Mouse (Mus musculus) kidney, embryonic 14.5 days (tissue): Measurements from ENCODE around the gene Mrpl27. TPM values are rescaled to one million over a fixed set of nuclear protein-coding genes. Genes with fewer than 3 reads are reported as not detected.

Experiments
- ATAC-seq: fragments of 200-750 bp; cut with Nextera tagmentation; 2 replicates; pipeline ENCODE4 v1.8.0; 2017; ENCODE audit warnings: moderate number of reproducible peaks, mild to moderate bottlenecking, moderate TSS enrichment, moderate library complexity; ENCODE audit not compliant: low FRiP score, low TSS enrichment
- H3K27ac ChIP-seq: fragments of 300-500 bp; sonication (generic); 2 replicates; pipeline ENCODE4 v1.5.1; 2014; ENCODE audit warnings: low read depth, mild to moderate bottlenecking, low read length, moderate library complexity, mixed read lengths
- H3K27me3 ChIP-seq: fragments of 300-500 bp; sonication (generic); 2 replicates; pipeline ENCODE4 v1.6.1; 2014; ENCODE audit warnings: mild to moderate bottlenecking, low read length; ENCODE audit not compliant: control insufficient read depth, insufficient read depth
- H3K36me3 ChIP-seq: fragments of 300-500 bp; sonication (generic); 2 replicates; pipeline ENCODE4 v1.6.1; 2014; ENCODE audit warnings: low read length, mixed read lengths; ENCODE audit not compliant: control insufficient read depth, insufficient read depth
- H3K4me1 ChIP-seq: fragments of 300-500 bp; sonication (generic); 2 replicates; pipeline ENCODE4 v1.6.1; 2014; ENCODE audit warnings: low read length, mixed read lengths; ENCODE audit not compliant: control insufficient read depth, insufficient read depth
- H3K4me2 ChIP-seq: fragments of 300-500 bp; sonication (generic); replicated peaks from 2 replicates; pipeline ENCODE4 v1.6.1; 2014; ENCODE audit warnings: low read depth, mild to moderate bottlenecking, low read length
- H3K4me3 ChIP-seq: fragments of 300-500 bp; sonication (generic); 2 replicates; pipeline ENCODE4 v1.5.1; 2014; ENCODE audit warnings: mild to moderate bottlenecking, low read length
- H3K9ac ChIP-seq: fragments of 300-500 bp; sonication (generic); 2 replicates; pipeline ENCODE4 v1.6.1; 2014; ENCODE audit warnings: low read depth, mild to moderate bottlenecking, low read length, moderate library complexity
- H3K9me3 ChIP-seq: fragments of 300-500 bp; sonication (generic); 2 replicates; pipeline ENCODE4 v1.6.1; 2016; ENCODE audit warnings: low read length; ENCODE audit not compliant: control insufficient read depth
- WGBS: fragments of 180-500 bp; shearing (Covaris S2); extraction: QIAGEN DNeasy Blood & Tissue Kit; methylation state at CpG from one replicate; pipeline ENCODE4 v1.1.7; 2014; 5-methylcytosine and 5-hydroxymethylcytosine counted together
- polyA plus RNA-seq: library from polyadenylated mRNA; unstranded; fragments of >200 nt; fragmentation: Nextera tagmentation; extraction: Ambion mirVana; gene quantifications from 2 replicates; pipeline ENCODE4 v1.2.1, GENCODE M21; 2014

Gene Mrpl27
- polyA plus RNA-seq = 154 and 193 TPM in 2 replicates

DNA sequence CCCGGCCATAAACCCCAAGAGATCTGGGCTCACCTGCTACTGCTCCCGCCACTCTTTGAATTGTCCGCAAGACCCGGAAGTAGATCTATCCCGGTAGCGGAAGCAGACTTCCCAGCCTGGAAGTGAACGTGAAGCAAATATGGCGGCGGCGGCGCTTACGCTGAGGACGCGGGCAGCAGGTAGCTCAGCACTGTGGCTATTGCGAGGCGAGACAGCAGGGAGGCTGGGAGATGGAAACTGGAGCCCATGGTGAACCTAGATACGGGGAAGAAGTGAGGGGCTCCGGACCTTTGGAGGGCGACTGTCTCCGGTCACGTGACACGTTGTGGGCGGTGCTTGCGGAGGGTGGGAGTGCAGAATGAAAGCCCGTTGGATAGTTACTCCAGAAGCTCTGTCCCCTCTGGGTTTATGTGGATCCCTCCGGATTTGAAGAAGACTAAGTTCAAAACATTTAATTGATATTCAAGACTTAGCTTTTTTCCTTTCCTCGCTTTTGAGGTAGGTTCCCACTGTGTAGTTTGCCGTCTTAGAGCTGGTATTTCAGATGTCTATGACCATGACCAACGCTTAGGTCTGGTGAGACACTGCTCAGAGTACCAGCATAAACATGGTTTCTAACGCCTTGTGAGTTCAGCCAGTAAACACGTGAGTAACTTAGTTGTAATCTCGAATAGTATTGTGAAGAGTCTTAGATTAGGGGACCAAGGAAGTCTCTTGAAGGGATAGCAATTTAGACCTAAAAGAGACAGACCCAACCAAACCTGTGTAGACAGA lies at the start of gene Mrpl27, which contains the start of gene Eme1:
Mrpl27 (plus strand) TSS at position 105 of the 774 bp plus-strand sequence.
Eme1 (minus strand) TSS at position 302 of the 774 bp plus-strand sequence.
- peaks cover 41% of the 10 kb centered on the region for H3K36me3 ChIP-seq
- no peaks in the 10 kb centered on the region for H3K9me3 ChIP-seq
- peak within 1 kb of the TSS; percentile 70 for H3K9ac ChIP-seq
- no peaks in the 10 kb centered on the region for H3K27me3 ChIP-seq
- peaks cover 8% of the 10 kb centered on the region for H3K4me1 ChIP-seq
- H3K4me3 ChIP-seq = peak within 1 kb of the TSS; percentile 71
- under 1% methylated on average over 32 of the region's 32 CpGs for WGBS
- peak within 1 kb of the TSS; percentile 83 for H3K4me2 ChIP-seq
- peak within 1 kb of the TSS; percentile 94 for H3K27ac ChIP-seq
- ATAC-seq = peak; percentile 90

DNA sequence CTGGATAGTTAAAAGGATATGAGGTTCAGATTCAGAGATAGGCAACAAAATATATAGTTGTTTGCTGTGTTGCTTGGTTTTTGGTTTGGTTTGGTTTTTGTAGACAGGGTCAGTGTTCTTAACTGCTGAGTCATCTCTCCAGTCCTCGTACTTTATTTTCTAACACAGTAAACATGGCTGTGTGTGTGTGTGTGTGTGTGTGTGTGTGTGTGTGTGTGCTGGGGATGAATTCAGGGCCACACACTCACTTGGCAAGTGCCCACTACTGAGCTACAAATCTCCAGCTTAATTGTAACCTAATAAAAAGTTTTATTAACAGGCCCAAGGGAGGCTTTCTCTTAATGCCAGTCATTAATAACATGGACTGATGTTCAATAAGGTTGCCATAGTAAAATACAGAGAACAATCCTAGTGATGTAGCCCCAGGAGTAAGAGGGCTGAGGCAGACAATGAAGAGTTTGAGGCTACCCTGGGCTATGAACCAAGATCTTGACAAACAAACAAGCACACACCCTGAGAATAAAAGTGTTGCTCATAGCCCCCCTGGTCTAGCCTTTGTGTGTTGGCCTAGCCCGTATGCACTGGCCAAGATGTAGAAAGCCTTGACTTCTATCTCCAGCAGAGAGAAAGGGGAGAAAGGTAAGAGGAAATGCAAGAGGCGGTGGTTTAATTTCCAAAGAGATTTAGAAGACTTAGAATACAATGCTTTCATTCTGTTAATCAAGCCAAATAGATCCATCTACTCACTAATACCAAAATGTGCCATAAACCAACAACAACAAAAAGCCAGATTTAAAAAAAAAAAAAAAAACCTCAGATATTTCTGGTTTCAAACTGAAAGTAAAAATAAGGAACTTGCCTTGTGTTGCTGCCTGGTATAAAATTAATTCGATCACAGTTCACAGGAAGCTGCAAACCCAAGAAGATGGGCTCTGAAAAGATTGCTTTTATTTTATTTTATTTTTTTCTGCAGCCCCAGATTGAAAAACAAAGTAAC lies 42.5 kb upstream of the Mrpl27 start:
- no peak overlapping the region for H3K4me2 ChIP-seq
- no peaks in the 10 kb centered on the region for H3K27me3 ChIP-seq
- WGBS = 69% methylated on average over 4 of the region's 4 CpGs
- no peak overlapping the region for H3K9ac ChIP-seq
- H3K27ac ChIP-seq = no peak overlapping the region
- H3K4me1 ChIP-seq = no peaks in the 10 kb centered on the region
- no peaks in the 10 kb centered on the region for H3K36me3 ChIP-seq
- no peak for ATAC-seq
- no peaks in the 10 kb centered on the region for H3K9me3 ChIP-seq
- no peak overlapping the region for H3K4me3 ChIP-seq

DNA sequence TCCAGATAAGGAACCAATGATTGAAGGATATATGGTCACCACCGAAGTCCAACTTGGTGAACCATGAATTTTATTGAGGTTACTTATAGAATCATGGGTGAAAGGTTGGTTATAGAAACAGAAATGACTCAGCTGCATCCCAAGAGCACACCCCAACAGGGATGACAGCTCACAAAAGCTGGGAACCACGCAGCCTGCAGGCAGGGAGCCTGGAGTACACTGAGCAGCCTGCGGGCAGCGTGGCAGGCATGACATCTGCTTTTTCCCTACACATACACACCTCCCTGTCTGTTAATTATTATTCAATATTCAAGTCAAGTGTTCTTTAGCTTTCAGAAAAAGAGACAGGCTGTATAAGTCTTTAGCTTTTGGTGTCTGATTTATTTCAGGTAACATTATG lies 39.0 kb upstream of the Mrpl27 start:
- no peak overlapping the region for H3K9ac ChIP-seq
- no peaks in the 10 kb centered on the region for H3K9me3 ChIP-seq
- no peaks in the 10 kb centered on the region for H3K27me3 ChIP-seq
- no peak for ATAC-seq
- no peak overlapping the region for H3K4me3 ChIP-seq
- H3K36me3 ChIP-seq = no peaks in the 10 kb centered on the region
- H3K4me1 ChIP-seq = no peaks in the 10 kb centered on the region
- no peak overlapping the region for H3K27ac ChIP-seq
- H3K4me2 ChIP-seq = no peak overlapping the region
- WGBS = 67% methylated on average over 4 of the region's 4 CpGs

DNA sequence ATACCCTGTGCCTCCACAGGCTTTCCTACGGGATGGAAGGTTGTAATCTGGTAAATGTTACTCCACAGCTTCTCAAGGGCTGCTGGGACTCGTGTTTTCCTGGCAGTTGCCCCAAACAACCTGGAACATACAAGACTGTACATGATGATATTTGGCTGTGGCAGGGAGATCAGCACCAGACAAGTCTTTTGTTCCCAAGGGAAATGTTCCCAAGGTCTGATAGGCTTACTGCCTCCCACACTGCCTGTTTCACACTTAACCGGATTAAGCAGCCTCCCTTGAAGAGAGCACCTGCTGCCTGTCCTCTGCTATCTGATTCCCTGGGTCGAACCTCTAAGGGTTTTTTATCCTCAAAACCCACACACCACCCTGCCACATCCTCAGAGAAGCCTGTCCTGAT lies 38.1 kb upstream of the Mrpl27 start:
- 39% methylated on average over 4 of the region's 4 CpGs for WGBS
- no peaks in the 10 kb centered on the region for H3K9me3 ChIP-seq
- no peak overlapping the region for H3K4me2 ChIP-seq
- ATAC-seq = no peak
- no peaks in the 10 kb centered on the region for H3K27me3 ChIP-seq
- no peak overlapping the region for H3K4me3 ChIP-seq
- no peaks in the 10 kb centered on the region for H3K4me1 ChIP-seq
- no peak overlapping the region for H3K9ac ChIP-seq
- no peak overlapping the region for H3K27ac ChIP-seq
- no peaks in the 10 kb centered on the region for H3K36me3 ChIP-seq

DNA sequence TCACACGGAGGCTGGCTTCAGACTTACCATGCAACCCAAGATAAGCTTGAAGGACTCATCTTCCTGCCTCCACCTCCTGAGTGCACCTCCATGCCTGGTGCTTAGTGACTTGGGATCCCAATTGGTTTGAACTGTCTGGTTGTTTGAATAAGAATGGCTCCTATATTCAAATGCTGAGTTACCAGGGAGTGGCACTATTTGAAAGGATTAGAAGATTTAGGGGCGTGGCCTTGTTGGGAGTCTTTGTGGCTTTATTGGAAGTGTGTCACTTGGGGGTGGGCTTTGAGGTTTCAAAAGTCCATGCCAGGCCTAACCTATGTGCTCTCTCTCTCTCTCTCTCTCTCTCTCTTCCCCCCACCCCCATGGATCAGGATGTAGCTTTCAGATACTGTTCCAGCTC lies 35.9 kb upstream of the Mrpl27 start:
- no peaks in the 10 kb centered on the region for H3K9me3 ChIP-seq
- H3K27me3 ChIP-seq = no peaks in the 10 kb centered on the region
- no peak overlapping the region for H3K9ac ChIP-seq
- H3K4me3 ChIP-seq = no peak overlapping the region
- ATAC-seq = no peak
- H3K36me3 ChIP-seq = no peaks in the 10 kb centered on the region
- 90% methylated on average over 2 of the region's 2 CpGs for WGBS
- no peaks in the 10 kb centered on the region for H3K4me1 ChIP-seq
- no peak overlapping the region for H3K4me2 ChIP-seq
- no peak overlapping the region for H3K27ac ChIP-seq

DNA sequence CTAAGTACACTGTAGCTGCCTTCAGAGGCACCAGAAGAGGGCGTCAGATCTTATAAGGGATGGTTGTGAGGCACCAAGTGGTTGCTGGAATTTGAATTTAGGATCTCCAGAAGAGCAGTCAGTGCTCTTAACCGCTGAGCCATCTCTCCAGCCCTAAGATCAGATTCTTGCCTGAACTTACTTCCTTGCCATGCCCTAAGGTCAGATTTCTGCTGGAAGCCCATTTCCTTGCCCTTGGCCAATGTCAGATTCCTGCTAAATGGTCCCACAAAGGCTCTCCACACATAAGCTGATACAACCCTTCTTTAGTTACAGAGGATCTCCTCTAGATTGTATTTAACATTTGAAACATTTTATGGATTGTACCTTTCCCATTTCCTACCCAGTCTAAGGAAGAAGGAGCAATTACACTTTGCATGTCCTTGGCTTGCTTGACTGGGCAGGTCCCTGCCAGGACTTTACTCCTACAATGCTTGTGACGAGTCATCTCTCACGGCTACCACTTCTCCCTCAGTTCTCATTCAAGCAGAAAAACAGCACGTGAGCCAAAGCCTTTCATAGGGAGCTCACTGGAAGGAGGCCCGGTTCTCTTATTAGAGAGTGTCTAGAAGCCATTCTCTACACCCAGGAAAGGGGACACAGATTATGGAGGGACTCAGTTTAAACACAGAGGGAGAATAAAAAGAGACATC lies 32.7 kb upstream of the Mrpl27 start:
- no peak overlapping the region for H3K4me2 ChIP-seq
- H3K27ac ChIP-seq = no peak overlapping the region
- no peaks in the 10 kb centered on the region for H3K36me3 ChIP-seq
- H3K27me3 ChIP-seq = no peaks in the 10 kb centered on the region
- H3K9me3 ChIP-seq = no peaks in the 10 kb centered on the region
- no peak overlapping the region for H3K9ac ChIP-seq
- no peak overlapping the region for H3K4me3 ChIP-seq
- no peaks in the 10 kb centered on the region for H3K4me1 ChIP-seq
- WGBS = 40% methylated on average over 6 of the region's 6 CpGs
- ATAC-seq = no peak

DNA sequence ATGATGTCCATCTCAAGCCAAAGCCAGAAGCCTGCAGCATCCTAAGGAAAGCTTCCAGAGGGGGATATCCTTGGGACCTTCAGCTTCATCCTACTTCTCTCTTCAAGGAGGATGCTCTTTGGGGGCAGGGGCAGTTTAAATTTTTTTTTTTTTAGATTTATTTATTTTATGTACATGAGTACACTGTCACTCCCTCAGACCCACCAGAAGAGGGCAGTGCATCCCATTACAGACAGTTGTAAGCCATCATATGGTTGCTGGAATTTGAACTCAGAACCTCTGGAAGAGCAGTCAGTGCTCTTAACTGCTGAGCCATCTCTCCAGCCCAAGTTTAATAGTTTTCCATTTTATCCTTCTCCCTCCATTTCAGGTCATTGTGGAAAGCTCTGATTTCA lies 32.1 kb upstream of the Mrpl27 start:
- Histone ChIP-seq H3K27ac (no peak overlapping the region), H3K4me2 (no peak overlapping the region), H3K4me3 (no peak overlapping the region)

DNA sequence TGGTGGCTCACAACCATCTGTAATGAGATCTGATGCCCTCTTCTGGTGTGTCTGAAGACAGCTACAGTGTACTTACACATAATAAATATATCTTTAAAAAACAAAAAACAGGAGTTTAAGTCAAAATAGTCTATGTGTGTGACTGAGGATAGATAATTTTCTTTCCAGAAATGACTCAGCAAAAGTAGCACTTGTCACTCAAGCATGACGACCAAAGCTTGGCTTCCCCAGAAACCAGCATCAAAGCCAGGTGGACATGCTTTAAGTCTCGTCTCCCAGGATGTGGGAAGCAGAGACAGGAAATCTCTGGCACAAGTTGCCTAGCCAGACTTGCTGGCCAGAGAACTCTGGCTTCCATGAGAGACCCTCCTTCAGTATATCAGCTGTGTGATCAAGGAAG lies 31.4 kb upstream of the Mrpl27 start:
- no peak overlapping the region for H3K4me3 ChIP-seq
- H3K27ac ChIP-seq = no peak overlapping the region
- no peak overlapping the region for H3K9ac ChIP-seq
- WGBS = 77% methylated on average over 2 of the region's 2 CpGs
- no peaks in the 10 kb centered on the region for H3K9me3 ChIP-seq
- no peak overlapping the region for H3K4me2 ChIP-seq
- H3K4me1 ChIP-seq = no peaks in the 10 kb centered on the region
- no peak for ATAC-seq
- H3K36me3 ChIP-seq = no peaks in the 10 kb centered on the region
- no peaks in the 10 kb centered on the region for H3K27me3 ChIP-seq

More for the DNA sequence above, 32.1 kb upstream of the Mrpl27 start:
- no peak for ATAC-seq
- no peaks in the 10 kb centered on the region for H3K9me3 ChIP-seq
- no peaks in the 10 kb centered on the region for H3K4me1 ChIP-seq
- H3K36me3 ChIP-seq = no peaks in the 10 kb centered on the region
- no peak overlapping the region for H3K9ac ChIP-seq
- no peaks in the 10 kb centered on the region for H3K27me3 ChIP-seq
